Mouse (Mus musculus) midbrain, postnatal 0 days (tissue): Measurements from ENCODE around the gene Sema3d. TPM values are rescaled to one million over a fixed set of nuclear protein-coding genes. Genes with fewer than 3 reads are reported as not detected.

Source experiments
- ATAC-seq: fragments of 200-750 bp; cut with Nextera tagmentation; 2 replicates; pipeline ENCODE4 v1.8.0; 2017; ENCODE audit warnings: moderate number of reproducible peaks, mild to moderate bottlenecking, moderate TSS enrichment, moderate library complexity; ENCODE audit not compliant: low FRiP score
- DNase-seq: peaks from one replicate; pipeline ENCODE4 v3.0.0-alpha.2; 2015; ENCODE audit warnings: low spot score
- H3K27ac ChIP-seq: fragments of 300-500 bp; sonication (generic); 2 replicates; pipeline ENCODE4 v1.5.1; 2014; ENCODE audit warnings: low read depth, mild to moderate bottlenecking, low read length, mixed read lengths
- H3K27me3 ChIP-seq: fragments of 300-500 bp; sonication (generic); 2 replicates; pipeline ENCODE4 v1.6.1; 2014; ENCODE audit warnings: low read length, control low read depth, mixed read lengths; ENCODE audit not compliant: insufficient read depth
- H3K36me3 ChIP-seq: fragments of 300-500 bp; sonication (generic); 2 replicates; pipeline ENCODE4 v1.6.1; 2014; ENCODE audit warnings: low read length, control low read depth, mixed read lengths; ENCODE audit not compliant: insufficient read depth
- H3K4me1 ChIP-seq: fragments of 300-500 bp; sonication (generic); 2 replicates; pipeline ENCODE4 v1.6.1; 2014; ENCODE audit warnings: mild to moderate bottlenecking, control low read depth, antibody characterized with exemption, low read length, mixed read lengths; ENCODE audit not compliant: insufficient read depth
- H3K4me2 ChIP-seq: fragments of 300-500 bp; sonication (generic); 2 replicates; pipeline ENCODE4 v1.6.1; 2014; ENCODE audit warnings: low read depth, mild to moderate bottlenecking, low read length, mixed read lengths; ENCODE audit not compliant: poor library complexity, severe bottlenecking
- H3K4me3 ChIP-seq: fragments of 300-500 bp; sonication (generic); 2 replicates; pipeline ENCODE4 v1.5.1; 2014; ENCODE audit warnings: low read depth, mild to moderate bottlenecking, low read length, moderate library complexity
- H3K9ac ChIP-seq: fragments of 300-500 bp; sonication (generic); replicated peaks from 2 replicates; pipeline ENCODE4 v1.6.1; 2014; ENCODE audit warnings: mild to moderate bottlenecking, low read length, moderate library complexity, mixed read lengths; ENCODE audit not compliant: poor library complexity, severe bottlenecking
- H3K9me3 ChIP-seq: fragments of 300-500 bp; sonication (generic); 2 replicates; pipeline ENCODE4 v1.6.1; 2016; ENCODE audit warnings: low read length, control low read depth
- CTCF ChIP-seq: IDR thresholded peaks from 2 replicates; pipeline ENCODE4 v1.5.1; 2016; ENCODE audit warnings: antibody characterized with exemption, mild to moderate bottlenecking
- whole genome bisulfite sequencing: fragments of 180-500 bp; shearing (Covaris S2); extraction: QIAGEN DNeasy Blood & Tissue Kit; methylation state at CpG from one replicate; pipeline ENCODE4 v1.1.7; 2014; 5-methylcytosine and 5-hydroxymethylcytosine counted together
- polyA plus RNA-seq: library from polyadenylated mRNA; unstranded; fragments of >200 nt; fragmentation: Nextera tagmentation; extraction: Ambion mirVana; gene quantifications from 2 replicates; pipeline ENCODE4 v1.2.1, GENCODE M21; 2015
- total RNA-seq: library from RNA; depleted of rRNA; stranded (reverse); fragments of >200 nt; gene quantifications from 2 replicates; pipeline ENCODE4 v1.2.3, GENCODE M21; 2014; rRNA removed

Gene Sema3d
- total RNA-seq = 2.8 and 3.7 TPM in 2 replicates
- 1.7 and 1.8 TPM in 2 replicates for polyA plus RNA-seq

DNA sequence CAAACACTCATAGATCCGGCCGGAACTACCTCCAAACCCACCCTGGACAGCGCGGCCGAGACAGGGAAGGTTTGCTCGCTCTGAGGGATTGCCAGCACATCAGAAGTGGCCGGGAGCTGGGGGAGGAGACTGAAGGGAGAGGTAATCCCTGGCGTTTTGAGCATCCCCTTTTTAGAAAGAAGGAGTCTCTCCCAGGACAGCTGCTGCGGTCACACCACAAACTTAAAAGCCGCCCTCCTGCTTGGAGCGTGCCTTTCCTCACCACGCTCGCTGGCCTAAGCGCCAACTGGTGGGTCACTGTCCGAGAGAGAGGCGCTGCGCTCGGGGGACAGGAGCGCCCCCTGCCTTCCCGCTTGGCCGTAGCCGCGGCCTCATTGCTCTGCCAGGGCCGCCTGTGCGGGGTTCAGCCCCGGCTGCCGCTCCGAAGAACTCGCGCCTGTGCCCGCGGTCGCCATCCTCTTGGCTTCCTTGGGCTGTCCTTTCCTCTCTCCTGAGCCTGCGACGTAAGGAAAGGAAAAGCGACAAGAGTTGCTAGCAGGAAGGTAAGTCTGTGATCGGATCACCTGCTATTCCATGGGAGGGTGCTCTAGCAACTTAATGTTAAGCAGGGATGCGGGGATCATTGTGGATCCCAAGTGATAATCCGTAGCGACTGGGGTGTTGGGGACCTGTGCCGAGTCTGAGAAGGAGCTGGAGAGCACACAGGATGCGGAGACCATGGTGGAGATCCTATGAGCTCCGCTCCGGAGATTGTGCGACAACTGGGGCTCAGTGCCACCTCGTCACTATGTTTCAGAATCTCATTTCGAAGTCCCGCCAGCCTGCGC is at the start of gene Sema3d:
Sema3d (plus strand) TSS at position 253 of the 827 bp plus-strand sequence.
- peak; percentile 82 for TF ChIP-seq CTCF
- no peaks in the 10 kb centered on the region for H3K36me3 ChIP-seq

DNA sequence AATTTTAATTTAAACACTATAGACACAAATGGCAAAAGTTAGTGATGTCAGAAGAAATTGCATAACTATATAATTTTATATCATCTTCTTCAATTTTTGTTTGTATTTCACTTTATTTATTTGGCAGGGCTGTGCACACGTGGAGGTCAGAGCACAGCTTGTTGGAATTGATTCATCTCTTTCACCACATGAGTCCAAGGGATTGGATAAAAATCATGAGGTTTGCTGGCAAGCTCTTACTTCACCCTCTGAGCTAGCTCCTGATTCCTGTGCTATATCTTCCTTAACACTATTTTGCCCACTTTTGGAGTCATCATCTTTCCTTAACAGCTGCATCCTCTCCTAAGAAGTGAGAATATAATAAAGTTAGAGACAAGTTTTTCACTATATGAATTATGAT is 5.9 kb upstream of the Sema3d start:
- no peaks in the 10 kb centered on the region for H3K4me1 ChIP-seq
- 53% methylated on average over 1 of the region's 1 CpGs for WGBS
- ATAC-seq (no peak), DNase-seq (peak; percentile 39)
- no peak overlapping the region for H3K9ac ChIP-seq
- TF ChIP-seq CTCF = no peak
- no peaks in the 10 kb centered on the region for H3K27me3 ChIP-seq
- H3K9me3 ChIP-seq = no peaks in the 10 kb centered on the region
- H3K4me2 ChIP-seq = no peak overlapping the region
- no peak overlapping the region for H3K27ac ChIP-seq
- H3K36me3 ChIP-seq = no peaks in the 10 kb centered on the region
- no peak overlapping the region for H3K4me3 ChIP-seq

More for the DNA sequence above, at the start of gene Sema3d:
- 0 out of 2 replicates have a peak, but pooled peaks cover 2% of the 10 kb centered on the region for H3K4me1 ChIP-seq
- H3K9ac ChIP-seq = peak within 1 kb of the TSS; percentile 58
- DNase-seq (peak; percentile 74), ATAC-seq (peak; percentile 89)
- peak within 1 kb of the TSS; percentile 60 for H3K4me3 ChIP-seq
- no peak within 1 kb of the TSS for H3K27ac ChIP-seq
- H3K4me2 ChIP-seq = peak within 1 kb of the TSS; percentile 94
- H3K9me3 ChIP-seq = no peaks in the 10 kb centered on the region
- WGBS = under 1% methylated on average over 47 of the region's 49 CpGs
- peaks cover 5% of the 10 kb centered on the region; the same call in 1 of the 2 replicates for H3K27me3 ChIP-seq

DNA sequence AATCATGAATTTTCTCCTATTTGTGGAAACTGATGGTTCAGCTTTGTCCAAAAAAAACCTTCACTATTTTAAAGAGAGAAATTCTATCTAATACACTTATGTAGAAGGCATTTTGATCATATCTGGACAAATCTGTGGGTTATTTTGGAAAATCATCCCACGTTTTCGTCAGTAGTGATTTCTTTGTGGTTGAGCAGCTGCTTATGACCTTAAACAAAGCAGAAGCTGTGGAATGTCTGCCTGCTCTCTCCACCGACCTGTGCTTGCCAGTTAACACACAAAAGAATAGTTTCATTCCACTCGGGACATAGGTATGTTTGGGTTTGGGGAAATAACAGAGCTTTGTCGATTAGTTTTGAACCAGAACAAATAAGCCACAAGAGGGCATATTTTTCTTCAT is 4.3 kb upstream of the Sema3d start:
- Histone ChIP-seq H3K36me3 (no peaks in the 10 kb centered on the region), H3K4me1 (no peaks in the 10 kb centered on the region), H3K27me3 (no peaks in the 10 kb centered on the region), H3K4me3 (no peak overlapping the region), H3K9me3 (no peaks in the 10 kb centered on the region), H3K4me2 (no peak overlapping the region), H3K27ac (no peak overlapping the region), H3K9ac (no peak overlapping the region)
- ATAC-seq = no peak
- TF ChIP-seq CTCF = 0 out of 2 replicates have a peak, but pooled peaks have one; percentile 6
- DNase-seq = no peak
- WGBS = 49% methylated on average over 5 of the region's 5 CpGs

DNA sequence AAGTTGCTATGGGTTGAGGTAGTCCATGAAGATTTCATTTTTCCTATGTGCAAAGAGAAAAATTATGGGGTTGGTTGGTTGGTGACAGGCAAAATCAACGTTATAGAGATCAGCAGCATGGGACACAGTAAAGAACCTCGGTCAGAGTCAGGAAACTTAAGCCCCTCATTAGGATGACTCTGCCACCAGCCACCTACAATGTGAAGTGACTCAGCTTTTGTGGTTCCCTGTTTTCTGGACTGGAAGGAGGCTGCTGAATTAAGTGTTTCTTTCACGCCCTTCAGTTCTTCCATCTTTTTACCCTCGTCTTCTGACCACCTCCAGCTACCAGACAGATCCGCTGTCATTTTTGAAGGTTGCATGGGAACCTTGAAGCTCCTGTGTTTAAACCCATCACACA is 1.2 kb upstream of the Sema3d start:
- H3K27me3 ChIP-seq = peaks cover 5% of the 10 kb centered on the region; the same call in 1 of the 2 replicates
- no peaks in the 10 kb centered on the region for H3K9me3 ChIP-seq
- H3K27ac ChIP-seq = no peak overlapping the region
- H3K4me3 ChIP-seq = no peak overlapping the region
- no peaks in the 10 kb centered on the region for H3K36me3 ChIP-seq
- H3K9ac ChIP-seq = no peak overlapping the region
- ATAC-seq (no peak), DNase-seq (no peak)
- no peak overlapping the region for H3K4me2 ChIP-seq
- WGBS = 72% methylated on average over 5 of the region's 5 CpGs
- 0 out of 2 replicates have a peak, but pooled peaks cover 2% of the 10 kb centered on the region for H3K4me1 ChIP-seq
- no peak for TF ChIP-seq CTCF

DNA sequence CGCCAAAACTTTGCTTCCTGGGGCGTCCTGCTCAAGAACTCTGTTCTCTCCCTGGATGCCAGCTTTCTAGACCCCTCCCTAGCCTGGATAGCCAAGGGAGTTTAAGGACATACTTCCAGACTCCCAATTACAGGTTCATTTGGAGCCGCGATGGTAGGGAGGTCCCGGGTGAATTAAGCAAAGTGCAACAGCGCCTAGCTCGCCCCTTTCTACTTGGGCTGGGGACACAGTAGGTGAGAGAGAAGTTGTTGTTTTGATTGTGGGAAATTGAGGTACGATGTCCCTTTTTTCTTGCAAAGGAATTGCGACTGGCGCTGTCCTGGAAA is 738 bp downstream of the Sema3d start:
- 1% methylated on average over 10 of the region's 10 CpGs for WGBS

DNA sequence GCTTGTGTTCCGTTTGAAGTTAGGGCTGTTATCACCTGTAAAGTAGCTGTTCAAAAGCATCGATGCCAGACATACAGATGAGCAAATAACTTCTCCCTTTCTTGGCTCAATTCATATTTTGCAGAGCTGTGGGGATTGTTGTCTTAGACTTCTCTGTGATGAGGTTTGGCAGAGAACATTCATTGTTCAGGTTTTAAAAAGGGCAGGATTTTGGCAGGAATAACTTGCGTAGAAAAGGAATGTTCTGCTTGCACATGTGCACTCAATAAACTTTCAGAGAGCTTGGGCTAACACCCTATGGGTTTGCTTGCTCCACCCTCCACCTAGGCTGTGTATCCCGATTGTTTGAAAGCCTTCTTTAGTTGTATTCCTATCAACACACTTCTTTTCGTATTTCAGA is 9.5 kb downstream of the Sema3d start:
- Histone ChIP-seq H3K27ac (no peak overlapping the region), H3K27me3 (no peaks in the 10 kb centered on the region), H3K9me3 (no peaks in the 10 kb centered on the region), H3K9ac (no peak overlapping the region), H3K4me3 (no peak overlapping the region), H3K36me3 (no peaks in the 10 kb centered on the region), H3K4me2 (no peak overlapping the region), H3K4me1 (no peaks in the 10 kb centered on the region)
- no peak for DNase-seq
- 79% methylated on average over 5 of the region's 5 CpGs for WGBS
- no peak for ATAC-seq
- no peak for TF ChIP-seq CTCF

More for the DNA sequence above, 738 bp downstream of the Sema3d start:
- no peak for TF ChIP-seq CTCF
- peak overlapping the region; percentile 60 for H3K4me3 ChIP-seq
- H3K4me1 ChIP-seq = 0 out of 2 replicates have a peak, but pooled peaks cover 2% of the 10 kb centered on the region
- H3K27me3 ChIP-seq = peaks cover 5% of the 10 kb centered on the region; the same call in 1 of the 2 replicates
- H3K9ac ChIP-seq = peak overlapping the region; percentile 58; the same call in 1 of the 2 replicates
- no peaks in the 10 kb centered on the region for H3K9me3 ChIP-seq
- H3K36me3 ChIP-seq = no peaks in the 10 kb centered on the region
- ATAC-seq (no peak), DNase-seq (no peak)
- H3K4me2 ChIP-seq = peak overlapping the region; percentile 94
- H3K27ac ChIP-seq = no peak overlapping the region
